Mouse (Mus musculus) kidney, embryonic 14.5 days (tissue): ENCODE results near the gene Tns1. TPM values are rescaled to one million over a fixed set of nuclear protein-coding genes. Genes with fewer than 3 reads are reported as not detected.

Source experiments
- ATAC-seq: fragments of 200-750 bp; cut with Nextera tagmentation; 2 replicates; pipeline ENCODE4 v1.8.0; 2017; ENCODE audit warnings: moderate number of reproducible peaks, mild to moderate bottlenecking, moderate TSS enrichment, moderate library complexity; ENCODE audit not compliant: low FRiP score, low TSS enrichment
- H3K27ac ChIP-seq: fragments of 300-500 bp; sonication (generic); 2 replicates; pipeline ENCODE4 v1.5.1; 2014; ENCODE audit warnings: low read depth, mild to moderate bottlenecking, low read length, moderate library complexity, mixed read lengths
- H3K27me3 ChIP-seq: fragments of 300-500 bp; sonication (generic); 2 replicates; pipeline ENCODE4 v1.6.1; 2014; ENCODE audit warnings: mild to moderate bottlenecking, low read length; ENCODE audit not compliant: control insufficient read depth, insufficient read depth
- H3K36me3 ChIP-seq: fragments of 300-500 bp; sonication (generic); 2 replicates; pipeline ENCODE4 v1.6.1; 2014; ENCODE audit warnings: low read length, mixed read lengths; ENCODE audit not compliant: control insufficient read depth, insufficient read depth
- H3K4me1 ChIP-seq: fragments of 300-500 bp; sonication (generic); 2 replicates; pipeline ENCODE4 v1.6.1; 2014; ENCODE audit warnings: low read length, mixed read lengths; ENCODE audit not compliant: control insufficient read depth, insufficient read depth
- H3K4me2 ChIP-seq: fragments of 300-500 bp; sonication (generic); replicated peaks from 2 replicates; pipeline ENCODE4 v1.6.1; 2014; ENCODE audit warnings: low read depth, mild to moderate bottlenecking, low read length
- H3K4me3 ChIP-seq: fragments of 300-500 bp; sonication (generic); 2 replicates; pipeline ENCODE4 v1.5.1; 2014; ENCODE audit warnings: mild to moderate bottlenecking, low read length
- H3K9ac ChIP-seq: fragments of 300-500 bp; sonication (generic); 2 replicates; pipeline ENCODE4 v1.6.1; 2014; ENCODE audit warnings: low read depth, mild to moderate bottlenecking, low read length, moderate library complexity
- H3K9me3 ChIP-seq: fragments of 300-500 bp; sonication (generic); 2 replicates; pipeline ENCODE4 v1.6.1; 2016; ENCODE audit warnings: low read length; ENCODE audit not compliant: control insufficient read depth
- WGBS: fragments of 180-500 bp; shearing (Covaris S2); extraction: QIAGEN DNeasy Blood & Tissue Kit; methylation state at CpG from one replicate; pipeline ENCODE4 v1.1.7; 2014; 5-methylcytosine and 5-hydroxymethylcytosine counted together
- polyA plus RNA-seq: library from polyadenylated mRNA; unstranded; fragments of >200 nt; fragmentation: Nextera tagmentation; extraction: Ambion mirVana; gene quantifications from 2 replicates; pipeline ENCODE4 v1.2.1, GENCODE M21; 2014

Tns1 gene
- polyA plus RNA-seq, 1 experiment from 2014 or later: 59.2 TPM

- H3K4me2 ChIP-seq: no peak overlapping the region
- no peaks in the 10 kb centered on the region for H3K27me3 ChIP-seq
- no peak overlapping the region for H3K4me3 ChIP-seq
- 59% methylated on average over 2 of the region's 2 CpGs for WGBS
- H3K36me3 ChIP-seq: no peaks in the 10 kb centered on the region
- H3K27ac ChIP-seq: no peak overlapping the region
- H3K9ac ChIP-seq: no peak overlapping the region
- no peaks in the 10 kb centered on the region for H3K9me3 ChIP-seq
- peaks cover 25% of the 10 kb centered on the region for H3K4me1 ChIP-seq
- ATAC-seq: no peak
These were observed 71.2 kb downstream of the Tns1 start for GRCm38 (mm10) chr1:74053068-74053467.

DNA sequence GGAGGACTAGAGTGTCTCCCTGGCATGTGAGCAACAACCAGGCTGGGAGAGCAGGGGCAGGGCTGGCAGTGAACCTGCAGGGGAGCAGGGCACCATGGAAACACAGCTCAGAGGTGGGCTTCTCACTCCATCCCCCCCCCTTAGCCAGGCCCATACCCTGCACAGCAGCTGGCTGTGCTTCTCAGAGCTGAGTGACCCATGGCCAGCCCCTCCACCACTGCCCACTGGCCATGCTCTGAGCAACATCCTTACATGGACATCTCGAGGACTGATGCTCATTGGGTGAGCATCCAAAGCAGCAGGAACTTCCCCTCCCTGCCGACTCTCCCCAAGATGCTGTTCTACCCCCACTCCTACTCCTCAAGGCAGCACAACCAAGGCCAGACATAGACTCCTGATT lies 72.9 kb downstream of the Tns1 start:
- H3K4me3 ChIP-seq: no peak overlapping the region
- H3K4me1 ChIP-seq: peaks cover 20% of the 10 kb centered on the region; the same call in 1 of the 2 replicates
- WGBS: 23% methylated on average over 2 of the region's 2 CpGs
- no peak overlapping the region for H3K27ac ChIP-seq
- H3K9me3 ChIP-seq: no peaks in the 10 kb centered on the region
- H3K4me2 ChIP-seq: no peak overlapping the region
- no peak for ATAC-seq
- no peaks in the 10 kb centered on the region for H3K27me3 ChIP-seq
- no peaks in the 10 kb centered on the region for H3K36me3 ChIP-seq
- no peak overlapping the region for H3K9ac ChIP-seq

- no peak overlapping the region for H3K4me3 ChIP-seq
- H3K27ac ChIP-seq: no peak overlapping the region
- no peak for ATAC-seq
- no peak overlapping the region for H3K4me2 ChIP-seq
- peaks cover 18% of the 10 kb centered on the region; the same call in 1 of the 2 replicates for H3K4me1 ChIP-seq
- H3K36me3 ChIP-seq: no peaks in the 10 kb centered on the region
- no peaks in the 10 kb centered on the region for H3K27me3 ChIP-seq
- no peak overlapping the region for H3K9ac ChIP-seq
- WGBS: 85% methylated on average over 17 of the region's 17 CpGs
- no peaks in the 10 kb centered on the region for H3K9me3 ChIP-seq
These were observed 74.8 kb downstream of the Tns1 start for GRCm38 (mm10) chr1:74049430-74049829.

GRCm38 (mm10) chr1:74047722-74048121 lies 76.5 kb downstream of the Tns1 start:
- ATAC-seq: no peak
- Histone ChIP-seq H3K4me1 (peaks cover 22% of the 10 kb centered on the region), H3K36me3 (no peaks in the 10 kb centered on the region), H3K27me3 (no peaks in the 10 kb centered on the region), H3K27ac (no peak overlapping the region), H3K9me3 (no peaks in the 10 kb centered on the region), H3K4me2 (no peak overlapping the region), H3K9ac (no peak overlapping the region), H3K4me3 (no peak overlapping the region)
- WGBS: 68% methylated on average over 6 of the region's 6 CpGs

DNA sequence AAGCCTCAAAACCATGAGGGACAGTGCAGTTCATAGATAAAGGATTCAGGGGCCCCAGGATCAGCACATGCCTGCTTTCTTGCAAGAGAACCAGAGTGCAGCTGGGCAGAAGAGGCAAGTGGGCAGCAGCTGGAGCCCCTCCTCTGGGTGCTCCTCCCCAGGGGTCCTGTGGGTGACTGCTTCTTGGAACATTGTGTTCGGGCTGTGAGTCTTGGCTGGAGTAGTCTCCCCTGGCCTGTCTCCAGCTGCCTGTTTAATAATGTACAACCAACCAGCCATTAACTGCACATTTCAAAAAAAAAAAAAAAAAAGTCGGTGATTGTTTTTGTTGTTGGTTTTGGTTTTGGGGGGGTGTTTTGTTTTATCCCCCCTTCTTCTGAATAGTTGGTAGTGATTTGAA lies 76.9 kb downstream of the Tns1 start:
- no peak overlapping the region for H3K27ac ChIP-seq
- H3K9ac ChIP-seq: no peak overlapping the region
- no peaks in the 10 kb centered on the region for H3K27me3 ChIP-seq
- H3K9me3 ChIP-seq: no peaks in the 10 kb centered on the region
- H3K4me1 ChIP-seq: peaks cover 26% of the 10 kb centered on the region
- H3K4me2 ChIP-seq: no peak overlapping the region
- no peak overlapping the region for H3K4me3 ChIP-seq
- no peaks in the 10 kb centered on the region for H3K36me3 ChIP-seq
- no peak for ATAC-seq
- whole genome bisulfite sequencing: 39% methylated on average over 2 of the region's 2 CpGs

GRCm38 (mm10) chr1:74045034-74045433 lies 79.2 kb downstream of the Tns1 start:
- no peak overlapping the region for H3K4me2 ChIP-seq
- H3K9ac ChIP-seq: no peak overlapping the region
- H3K27me3 ChIP-seq: no peaks in the 10 kb centered on the region
- H3K27ac ChIP-seq: no peak overlapping the region
- H3K36me3 ChIP-seq: no peaks in the 10 kb centered on the region
- ATAC-seq: no peak
- peaks cover 38% of the 10 kb centered on the region for H3K4me1 ChIP-seq
- H3K9me3 ChIP-seq: no peaks in the 10 kb centered on the region
- WGBS: 77% methylated on average over 2 of the region's 2 CpGs
- no peak overlapping the region for H3K4me3 ChIP-seq

DNA sequence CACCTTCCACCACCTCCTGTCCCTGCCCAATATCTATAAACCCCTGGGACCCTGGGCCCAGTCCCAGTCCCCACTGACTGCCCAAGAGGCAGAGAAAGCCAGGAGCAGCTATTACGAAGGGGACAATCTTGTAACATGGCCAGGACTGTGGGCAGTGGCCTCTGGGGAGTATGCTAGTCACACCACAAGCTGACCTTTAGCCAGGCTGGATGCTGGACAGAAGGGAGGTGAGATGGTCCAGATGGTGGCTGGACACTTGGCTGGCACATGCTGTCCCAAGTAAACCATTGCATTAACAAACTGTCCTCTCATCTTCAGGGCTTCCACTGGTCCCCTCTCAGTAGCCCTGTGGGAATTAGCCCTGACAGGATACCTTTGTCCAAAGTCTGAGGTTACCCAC lies 79.8 kb downstream of the Tns1 start:
- Histone ChIP-seq H3K4me1 (peaks cover 38% of the 10 kb centered on the region), H3K27me3 (no peaks in the 10 kb centered on the region), H3K4me2 (no peak overlapping the region), H3K9ac (no peak overlapping the region), H3K27ac (no peak overlapping the region), H3K36me3 (no peaks in the 10 kb centered on the region), H3K4me3 (no peak overlapping the region), H3K9me3 (no peaks in the 10 kb centered on the region)
- ATAC-seq: no peak
- WGBS: 23% methylated on average over 1 of the region's 1 CpGs

DNA sequence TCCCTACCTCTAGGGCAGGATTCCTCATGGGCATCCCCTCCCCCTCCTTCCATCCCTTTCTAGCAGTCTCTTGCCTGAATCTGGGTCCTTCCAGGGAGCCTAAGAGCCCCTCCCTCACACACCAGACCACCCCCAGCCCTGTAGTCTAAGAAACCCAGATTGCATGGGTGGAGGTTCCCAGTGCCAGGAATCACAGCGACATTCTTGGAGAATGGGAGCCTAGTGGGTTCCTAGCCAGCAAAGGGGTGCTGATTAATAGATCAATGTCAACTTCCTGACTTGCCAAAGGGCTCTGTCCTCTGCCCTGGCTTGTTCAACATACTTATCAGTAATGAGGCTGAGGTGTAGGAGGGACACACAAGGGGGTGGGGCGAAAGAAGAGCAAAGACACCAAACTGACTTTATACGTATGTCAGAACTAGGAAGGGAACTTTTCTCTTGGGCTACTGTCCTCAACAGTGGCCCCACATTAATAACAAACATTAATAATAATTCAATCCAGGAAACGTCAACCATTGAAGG lies 80.6 kb downstream of the Tns1 start:
- Histone ChIP-seq H3K4me1 (peaks cover 38% of the 10 kb centered on the region), H3K9me3 (no peaks in the 10 kb centered on the region), H3K9ac (no peak overlapping the region), H3K4me3 (no peak overlapping the region), H3K27ac (peak overlapping the region; percentile 4; the same call in 1 of the 2 replicates), H3K27me3 (no peaks in the 10 kb centered on the region), H3K36me3 (no peaks in the 10 kb centered on the region), H3K4me2 (no peak overlapping the region)
- 56% methylated on average over 4 of the region's 4 CpGs for WGBS
- no peak for ATAC-seq

GRCm38 (mm10) chr1:74042711-74043467 lies 81.4 kb downstream of the Tns1 start:
- Histone ChIP-seq H3K9ac (no peak overlapping the region), H3K27ac (peak overlapping the region; percentile 33; the same call in 1 of the 2 replicates), H3K36me3 (no peaks in the 10 kb centered on the region), H3K4me3 (no peak overlapping the region), H3K4me2 (no peak overlapping the region), H3K9me3 (no peaks in the 10 kb centered on the region), H3K27me3 (no peaks in the 10 kb centered on the region), H3K4me1 (peaks cover 39% of the 10 kb centered on the region)
- no peak for ATAC-seq
- WGBS: 60% methylated on average over 3 of the region's 3 CpGs
